Mouse (Mus musculus) small intestine, adult 2 months (tissue): Measurements from ENCODE around the gene Fdx1. TPM values are rescaled to one million over a fixed set of nuclear protein-coding genes. Genes with fewer than 3 reads are reported as not detected.

ENCODE experiments used
- H3K27ac ChIP-seq: fragments of 200-500 bp; 2 replicates; pipeline ENCODE4 v1.5.1; 2012; ENCODE audit warnings: low read depth, low read length, control low read depth, inconsistent platforms; ENCODE audit not compliant: insufficient read depth
- H3K27me3 ChIP-seq: fragments of 200-500 bp; 2 replicates; pipeline ENCODE4 v1.6.1; 2012; ENCODE audit warnings: mild to moderate bottlenecking, moderate library complexity, low read length, inconsistent platforms; ENCODE audit not compliant: control insufficient read depth, insufficient read depth
- H3K36me3 ChIP-seq: fragments of 200-500 bp; 2 replicates; pipeline ENCODE4 v1.6.1; 2012; ENCODE audit warnings: mild to moderate bottlenecking, low read length, control low read depth, inconsistent platforms; ENCODE audit not compliant: control insufficient read depth, insufficient read depth
- H3K4me1 ChIP-seq: fragments of 200-500 bp; 2 replicates; pipeline ENCODE4 v1.6.1; 2012; ENCODE audit warnings: low read length, inconsistent platforms, mixed read lengths; ENCODE audit not compliant: control insufficient read depth, insufficient read depth, insufficient read length
- H3K4me3 ChIP-seq: fragments of 200-500 bp; 2 replicates; pipeline ENCODE4 v1.5.1; 2012; ENCODE audit warnings: low read depth, mild to moderate bottlenecking, control low read depth, inconsistent platforms, low read length, moderate library complexity
- CTCF ChIP-seq: fragments of 200-500 bp; IDR thresholded peaks from 2 replicates; pipeline ENCODE4 v1.5.1; 2012; ENCODE audit warnings: low read depth, mild to moderate bottlenecking, control low read depth, inconsistent platforms, low read length, moderate library complexity, mixed read lengths; ENCODE audit not compliant: insufficient replicate concordance, insufficient read length; ENCODE audit errors: extremely low read depth
- POLR2A ChIP-seq: fragments of 200-500 bp; IDR thresholded peaks from 2 replicates; pipeline ENCODE4 v1.6.1; 2012; ENCODE audit warnings: low read depth, mild to moderate bottlenecking, control low read depth, inconsistent platforms, low read length, moderate library complexity
- WGBS: fragments of 180-500 bp; shearing (Covaris S2); methylation state at CpG from one replicate; pipeline ENCODE4 v1.1.7; 2018; 5-methylcytosine and 5-hydroxymethylcytosine counted together
- polyA plus RNA-seq: library from polyadenylated mRNA; depleted of rRNA; stranded (reverse); fragments of >200 nt; gene quantifications from 2 replicates; pipeline ENCODE4 v1.2.3, GENCODE M21; 2012

Fdx1 gene
- polyA plus RNA-seq, 1 experiment = 91.5 TPM

DNA sequence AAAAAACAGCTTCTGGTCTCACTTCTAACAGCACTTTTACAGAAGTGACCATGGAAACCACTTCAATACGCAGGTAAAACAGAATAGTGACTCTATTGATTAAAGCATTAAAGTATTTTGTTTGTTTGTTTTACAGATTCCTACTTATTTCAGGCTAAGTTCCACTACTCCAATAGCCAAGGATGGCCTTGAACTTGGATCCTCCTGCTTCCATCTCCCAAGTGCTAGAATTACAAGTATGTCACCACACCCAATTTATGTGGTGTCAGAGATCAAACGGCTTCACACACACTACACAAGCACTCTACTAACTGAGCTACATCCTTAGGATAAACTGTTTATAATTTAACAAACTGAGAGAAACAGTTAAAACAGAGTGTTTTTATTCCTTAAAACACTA, 3.0 kb downstream of the Fdx1 start:
- H3K27me3 ChIP-seq = no peaks in the 10 kb centered on the region
- no peak overlapping the region for H3K4me3 ChIP-seq
- WGBS = 55% methylated on average over 2 of the region's 2 CpGs
- H3K27ac ChIP-seq = no peak overlapping the region
- peaks cover 8% of the 10 kb centered on the region; the same call in 1 of the 2 replicates for H3K4me1 ChIP-seq
- peaks cover 8% of the 10 kb centered on the region for H3K36me3 ChIP-seq
- no peak for TF ChIP-seq POLR2A
- TF ChIP-seq CTCF = no peak

DNA sequence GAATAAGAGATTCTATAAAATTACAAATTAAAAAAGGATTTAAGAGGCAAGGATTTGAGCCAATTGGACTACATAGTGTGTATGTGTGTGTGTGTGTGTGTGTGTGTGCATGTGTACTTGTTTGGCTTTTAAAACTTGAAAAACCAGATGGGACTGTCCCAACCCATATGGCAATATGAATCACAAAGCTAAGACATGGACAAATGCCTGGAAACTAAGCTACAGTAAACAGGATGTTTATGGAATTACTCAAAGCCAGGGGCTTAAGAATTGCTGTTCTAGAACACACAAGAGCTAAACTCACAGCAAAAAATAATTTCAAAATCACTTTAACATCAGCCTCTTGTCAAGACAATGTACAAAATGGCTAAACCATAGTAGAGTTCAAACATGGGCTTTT, 4.4 kb downstream of the Fdx1 start:
- TF ChIP-seq CTCF (no peak), POLR2A (no peak)
- no peak overlapping the region for H3K4me3 ChIP-seq

DNA sequence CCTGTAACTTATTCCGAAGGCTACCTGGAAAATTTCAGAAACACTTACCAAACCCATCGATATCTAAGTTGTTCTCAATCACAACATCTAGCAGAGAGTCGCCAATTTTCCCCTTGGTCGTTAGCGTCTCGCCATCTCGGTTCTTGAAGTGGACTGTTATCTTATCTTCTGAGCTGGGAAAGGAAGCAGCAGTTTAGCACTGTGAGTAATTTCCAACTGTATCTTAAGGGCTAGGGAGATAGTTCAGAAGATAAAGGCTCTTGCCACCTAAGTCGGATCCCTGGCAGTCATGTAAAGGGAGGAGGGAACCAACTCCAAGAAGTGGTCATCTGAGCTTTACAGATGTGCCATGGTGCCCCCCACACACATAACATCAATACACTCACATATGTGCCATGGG, 6.3 kb downstream of the Fdx1 start:
- WGBS = 62% methylated on average over 8 of the region's 8 CpGs
- H3K27ac ChIP-seq = no peak overlapping the region
- H3K27me3 ChIP-seq = no peaks in the 10 kb centered on the region
- peaks cover 5% of the 10 kb centered on the region; the same call in 1 of the 2 replicates for H3K4me1 ChIP-seq
- peaks cover 21% of the 10 kb centered on the region for H3K36me3 ChIP-seq
- no peak overlapping the region for H3K4me3 ChIP-seq
- TF ChIP-seq CTCF = no peak
- no peak for TF ChIP-seq POLR2A

More for the DNA sequence above, 4.4 kb downstream of the Fdx1 start:
- no peak overlapping the region for H3K27ac ChIP-seq
- peaks cover 16% of the 10 kb centered on the region for H3K36me3 ChIP-seq
- no peaks in the 10 kb centered on the region for H3K27me3 ChIP-seq
- H3K4me1 ChIP-seq = peaks cover 8% of the 10 kb centered on the region; the same call in 1 of the 2 replicates

DNA sequence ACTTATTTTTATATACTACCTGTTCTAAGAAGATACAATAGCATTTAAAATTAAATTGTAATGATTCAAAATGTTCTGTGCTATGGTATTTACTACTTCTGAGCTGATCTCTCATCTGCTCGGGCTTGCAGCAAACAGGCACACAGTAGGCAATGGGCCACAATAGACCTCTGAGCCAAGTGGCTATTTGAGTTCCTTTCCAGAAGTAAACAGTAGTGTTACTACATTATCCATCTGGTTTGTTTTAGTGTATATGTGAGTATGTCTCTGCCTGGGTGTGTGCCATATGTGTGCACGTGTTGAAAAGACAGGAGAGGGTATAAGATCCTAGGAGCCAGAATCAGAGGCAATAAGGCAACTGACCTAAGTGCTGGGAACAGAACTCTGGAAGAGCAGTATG, 6.9 kb downstream of the Fdx1 start:
- Histone ChIP-seq H3K4me3 (no peak overlapping the region), H3K4me1 (peaks cover 5% of the 10 kb centered on the region; the same call in 1 of the 2 replicates), H3K27me3 (no peaks in the 10 kb centered on the region), H3K36me3 (peaks cover 21% of the 10 kb centered on the region), H3K27ac (no peak overlapping the region)
- TF ChIP-seq POLR2A = no peak
- TF ChIP-seq CTCF = no peak
- WGBS = 77% methylated on average over 2 of the region's 2 CpGs

DNA sequence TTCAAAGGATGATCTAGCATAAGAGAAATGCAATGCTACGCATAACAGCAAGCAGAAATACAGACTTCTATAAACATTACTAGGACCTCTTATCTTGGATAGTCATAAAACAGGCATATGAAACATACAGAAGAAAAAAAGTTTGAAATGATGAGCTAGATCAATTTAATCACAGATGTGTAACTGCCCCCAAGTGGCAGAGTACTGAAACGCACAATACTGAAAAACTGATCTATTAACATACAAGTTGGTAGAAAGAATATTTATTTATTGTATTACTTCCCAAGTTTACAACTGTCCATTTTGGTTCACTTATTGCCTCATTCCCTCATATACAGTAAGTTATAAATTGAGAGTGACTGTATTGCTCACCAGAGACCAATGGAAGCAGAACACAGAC, 12.0 kb downstream of the Fdx1 start:
- Histone ChIP-seq H3K4me1 (peaks cover 3% of the 10 kb centered on the region; the same call in 1 of the 2 replicates), H3K4me3 (no peak overlapping the region), H3K27me3 (no peaks in the 10 kb centered on the region), H3K36me3 (peaks cover 32% of the 10 kb centered on the region), H3K27ac (no peak overlapping the region)
- WGBS = 60% methylated on average over 2 of the region's 2 CpGs
- TF ChIP-seq POLR2A (no peak), CTCF (no peak)

DNA sequence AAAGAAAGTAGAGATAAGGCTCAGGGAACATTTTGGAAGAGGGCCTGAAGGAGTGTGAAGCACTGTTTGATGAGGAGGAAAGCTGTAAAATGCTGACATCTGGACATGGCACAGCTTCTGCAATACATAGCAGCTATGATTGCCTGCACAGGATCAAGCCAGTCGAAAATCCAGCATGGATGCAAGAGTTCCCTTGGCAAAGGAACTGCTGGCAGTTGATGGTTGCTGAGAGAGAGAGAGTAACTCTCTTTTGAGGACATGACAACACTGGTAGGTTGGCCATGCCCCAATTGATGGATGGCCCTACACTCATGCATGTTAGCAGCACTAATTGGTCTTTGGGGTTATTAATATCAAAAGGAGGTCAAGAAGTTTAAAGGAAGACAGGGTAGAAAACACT, 12.7 kb downstream of the Fdx1 start:
- no peak for TF ChIP-seq CTCF
- no peak for TF ChIP-seq POLR2A
- 44% methylated on average over 1 of the region's 1 CpGs for WGBS
- H3K36me3 ChIP-seq = peaks cover 32% of the 10 kb centered on the region
- no peaks in the 10 kb centered on the region for H3K27me3 ChIP-seq
- no peak overlapping the region for H3K4me3 ChIP-seq
- H3K4me1 ChIP-seq = peaks cover 3% of the 10 kb centered on the region; the same call in 1 of the 2 replicates
- no peak overlapping the region for H3K27ac ChIP-seq

DNA sequence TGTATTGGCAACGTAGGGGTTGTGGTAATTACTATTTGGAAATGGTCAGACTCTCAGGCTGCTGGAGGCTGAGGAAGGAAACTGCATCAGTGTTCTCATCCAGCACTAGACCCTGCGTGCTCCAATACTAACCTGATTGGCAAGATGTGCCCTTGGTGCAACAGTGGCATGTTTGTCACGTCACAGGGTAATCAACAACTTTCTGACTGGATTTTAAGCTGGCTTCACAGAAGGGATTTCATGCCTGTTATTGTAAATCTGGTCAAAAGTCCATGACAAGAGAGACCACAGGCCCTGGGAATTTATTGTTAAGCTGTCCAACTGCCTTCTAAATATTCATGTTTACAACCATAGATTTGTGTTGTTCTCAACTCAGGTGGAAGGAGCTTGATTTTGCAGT, 13.1 kb downstream of the Fdx1 start:
- no peak overlapping the region for H3K4me3 ChIP-seq
- peaks cover 3% of the 10 kb centered on the region; the same call in 1 of the 2 replicates for H3K4me1 ChIP-seq
- peaks cover 31% of the 10 kb centered on the region for H3K36me3 ChIP-seq
- TF ChIP-seq POLR2A (no peak), CTCF (no peak)
- no peak overlapping the region for H3K27ac ChIP-seq
- no peaks in the 10 kb centered on the region for H3K27me3 ChIP-seq
- 82% methylated on average over 3 of the region's 3 CpGs for WGBS

DNA sequence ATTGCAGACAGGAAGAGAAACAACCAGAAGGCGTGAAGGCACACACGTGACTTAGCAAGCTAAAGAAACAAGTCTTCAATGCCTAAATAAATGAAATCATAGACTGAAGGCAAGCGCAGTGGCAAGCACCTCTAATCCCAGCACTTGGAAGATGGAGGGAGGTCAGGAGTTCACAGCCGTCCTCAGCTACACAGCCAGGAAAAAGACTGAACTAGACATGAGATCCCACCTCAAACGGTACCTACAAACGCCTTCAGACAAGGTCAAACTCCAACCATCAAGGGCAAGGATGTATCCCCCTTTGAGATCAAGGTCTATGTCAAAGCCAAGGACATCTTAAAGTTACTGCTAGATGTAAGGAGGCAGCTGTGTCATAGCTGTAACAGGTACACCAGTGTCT, 19.4 kb downstream of the Fdx1 start:
- Histone ChIP-seq H3K36me3 (peaks cover 29% of the 10 kb centered on the region), H3K27ac (no peak overlapping the region), H3K27me3 (no peaks in the 10 kb centered on the region), H3K4me3 (no peak overlapping the region), H3K4me1 (no peaks in the 10 kb centered on the region)
- TF ChIP-seq CTCF = no peak
- no peak for TF ChIP-seq POLR2A
- WGBS = 90% methylated on average over 6 of the region's 6 CpGs
